Mouse (Mus musculus): ENCODE results near the gene Pbp2.

DNA sequence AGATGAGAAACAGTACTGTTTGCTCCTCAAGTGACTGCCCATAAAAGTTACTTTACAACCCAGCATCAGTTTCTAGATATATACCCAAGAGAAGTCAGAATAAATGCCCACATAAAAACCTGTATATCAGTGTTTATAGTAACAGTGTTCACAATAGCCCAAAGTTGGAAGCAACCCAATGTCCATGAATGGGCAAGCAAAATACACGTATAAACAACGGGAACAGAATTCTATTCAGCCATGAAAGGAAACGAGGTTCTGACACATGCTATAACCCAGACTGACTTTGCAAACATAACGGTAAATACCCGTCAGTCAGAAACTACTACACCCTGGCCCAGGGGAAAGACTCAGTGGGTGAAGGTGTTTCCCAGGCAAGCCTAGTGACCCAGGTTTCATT lies 1.8 kb upstream of the Pbp2 start:
- no peak for TF ChIP-seq CTCF (IDR thresholded peaks at IDR 0.05; ENCODE audit: borderline replicate concordance, control insufficient read depth, extremely low read depth, insufficient read depth, low read length, poor library complexity)
- TF ChIP-seq POLR2A (IDR thresholded peaks at IDR 0.05; ENCODE audit: control insufficient read depth, extremely low read depth, insufficient read depth, low read length, poor library complexity), result no peak

All from thymus, adult 2 months (tissue).